Mouse (Mus musculus): Measurements from ENCODE around the gene Ap3m1.

DNA sequence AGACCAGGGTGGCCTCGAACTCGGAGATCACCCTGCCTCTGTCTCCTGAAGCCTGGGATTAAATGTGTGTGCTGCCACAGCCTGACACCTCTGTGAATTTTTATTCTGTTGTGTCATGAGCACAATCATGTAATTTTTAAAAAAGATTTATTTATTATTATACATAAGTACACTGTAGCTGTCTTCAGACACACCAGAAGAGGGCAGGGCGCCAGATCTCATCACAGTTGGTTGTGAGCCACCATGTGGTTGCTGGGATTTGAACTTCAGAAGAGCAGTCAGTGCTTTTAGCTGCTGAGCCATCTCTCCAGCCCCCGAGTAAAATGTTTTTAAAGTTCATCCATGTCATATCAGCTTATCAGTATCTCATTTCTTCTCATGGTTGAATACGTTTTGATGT lies 33.4 kb upstream of the Ap3m1 start:
- TF ChIP-seq GATA1 (IDR thresholded peaks at IDR 0.05; ENCODE audit: borderline replicate concordance, low read length), result no peak
- TF ChIP-seq FLI1 (IDR thresholded peaks at IDR 0.05; ENCODE audit: low read length), result no peak

Measured in megakaryocyte, embryonic 14.5 days (primary cell).